Mouse (Mus musculus) limb, embryonic 10.5 days (tissue): Measurements from ENCODE around the gene Chd1. TPM values are rescaled to one million over a fixed set of nuclear protein-coding genes. Genes with fewer than 3 reads are reported as not detected.
A peak's percentile ranks its signal among the peaks of the same experiment; 100 is the strongest.

Experiments
- DNase-seq: peaks from one replicate; pipeline ENCODE4 v3.0.0-alpha.2; 2017; ENCODE audit warnings: low spot score
- H3K27ac ChIP-seq: fragments of 300-500 bp; sonication (generic); 2 replicates; pipeline ENCODE4 v1.5.1; 2016; ENCODE audit warnings: mild to moderate bottlenecking
- H3K27me3 ChIP-seq: fragments of 300-500 bp; sonication (generic); 2 replicates; pipeline ENCODE4 v1.6.1; 2016; ENCODE audit warnings: low read depth, mild to moderate bottlenecking; ENCODE audit not compliant: poor library complexity, severe bottlenecking
- H3K36me3 ChIP-seq: fragments of 300-500 bp; sonication (generic); 2 replicates; pipeline ENCODE4 v1.6.1; 2016; ENCODE audit warnings: mild to moderate bottlenecking, moderate library complexity
- H3K4me1 ChIP-seq: fragments of 300-500 bp; sonication (generic); 2 replicates; pipeline ENCODE4 v1.6.1; 2016
- H3K4me3 ChIP-seq: fragments of 300-500 bp; sonication (generic); 2 replicates; pipeline ENCODE4 v1.5.1; 2016; ENCODE audit warnings: mild to moderate bottlenecking, moderate library complexity
- H3K9me3 ChIP-seq: fragments of 300-500 bp; sonication (generic); replicated peaks from 2 replicates; pipeline ENCODE4 v1.6.1; 2016; ENCODE audit warnings: mild to moderate bottlenecking
- WGBS: fragments of 180-500 bp; shearing (Covaris S2); methylation state at CpG from one replicate; pipeline ENCODE4 v1.1.7; 2016; 5-methylcytosine and 5-hydroxymethylcytosine counted together
- polyA plus RNA-seq: library from polyadenylated mRNA; unstranded; fragments of >200 nt; fragmentation: Nextera tagmentation; extraction: Ambion mirVana; gene quantifications from 2 replicates; pipeline ENCODE4 v1.2.1, GENCODE M21; 2016

Gene Chd1
- polyA plus RNA-seq, 1 experiment from 2014 or later: 40.7 TPM

DNA sequence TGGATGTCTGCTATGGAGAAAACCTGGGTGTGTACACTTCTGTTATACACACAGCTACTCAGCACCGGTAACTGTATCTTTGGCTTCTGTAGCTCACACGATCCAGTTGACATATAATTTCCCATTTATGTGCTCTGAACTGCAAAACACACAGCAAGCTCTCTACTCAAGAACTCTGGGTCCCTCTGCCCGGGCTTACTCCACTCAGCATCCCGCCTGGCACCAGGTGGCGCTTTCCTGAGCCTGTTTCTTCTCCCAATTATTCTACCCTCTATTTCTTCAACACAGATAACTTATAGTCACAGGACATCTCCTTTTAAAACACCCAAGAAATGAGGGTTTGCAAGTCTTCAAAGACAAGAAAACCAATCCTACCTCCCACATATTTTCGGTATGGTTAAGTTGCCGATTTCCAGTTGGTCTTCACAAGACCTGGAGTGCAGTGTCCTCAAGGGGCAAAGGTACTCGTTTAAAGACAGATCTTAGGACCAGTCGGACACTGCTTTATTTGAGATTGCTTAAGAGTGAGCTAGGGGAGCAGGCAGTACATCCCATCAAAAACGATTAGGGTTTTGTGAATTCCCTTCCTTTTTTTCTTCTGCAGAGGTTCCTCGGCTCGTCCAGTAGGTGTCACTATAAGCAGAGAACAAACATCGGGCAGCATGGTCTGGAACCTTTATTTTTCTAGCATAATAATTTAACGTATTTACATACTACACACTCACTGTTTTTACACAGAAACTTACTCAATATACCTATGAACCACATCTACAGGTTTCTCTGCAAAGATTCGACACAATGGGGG lies 99.4 kb downstream of the Chd1 start:
- peaks cover 21% of the 10 kb centered on the region for H3K36me3 ChIP-seq
- no peak for DNase-seq
- H3K27ac ChIP-seq: no peak overlapping the region
- peaks cover 22% of the 10 kb centered on the region for H3K4me1 ChIP-seq
- no peaks in the 10 kb centered on the region for H3K27me3 ChIP-seq
- H3K4me3 ChIP-seq: no peak overlapping the region
- H3K9me3 ChIP-seq: no peaks in the 10 kb centered on the region
- WGBS: 52% methylated on average over 15 of the region's 15 CpGs

DNA sequence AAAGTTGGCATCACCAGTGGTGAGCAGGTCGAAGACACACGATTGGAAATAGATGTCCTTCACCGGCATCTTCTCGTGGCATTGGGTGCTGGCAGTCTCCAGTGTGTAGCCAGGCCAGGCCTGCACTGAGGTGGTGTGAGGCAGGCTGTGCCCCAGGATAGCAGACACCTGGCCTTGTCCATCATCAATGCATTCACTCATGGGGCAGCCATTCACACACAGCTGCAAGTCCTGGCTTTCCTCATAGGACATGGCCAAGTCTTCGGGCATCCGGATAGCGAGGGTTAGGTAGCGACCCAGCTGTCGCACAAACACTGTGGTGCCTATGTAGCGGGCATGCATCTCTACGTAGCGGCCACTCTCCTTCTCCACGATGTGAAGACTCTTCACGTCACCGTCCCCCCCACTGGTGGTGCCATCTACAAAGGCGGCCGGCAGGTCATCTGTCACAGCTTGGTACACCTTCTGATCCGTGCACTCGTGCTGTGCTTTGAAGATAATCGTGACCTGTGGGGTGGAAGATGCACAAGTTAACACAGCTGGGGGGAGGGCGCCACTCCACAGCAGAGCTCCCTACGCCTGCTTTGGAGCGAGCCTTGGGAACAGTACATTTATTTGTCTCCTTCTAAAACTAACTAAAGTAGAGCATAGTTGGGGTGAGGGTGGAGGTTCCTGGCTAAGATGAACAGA lies 102.7 kb downstream of the Chd1 start:
- Histone ChIP-seq H3K27ac (peak overlapping the region; percentile 81), H3K36me3 (peaks cover 22% of the 10 kb centered on the region), H3K27me3 (no peaks in the 10 kb centered on the region), H3K9me3 (no peaks in the 10 kb centered on the region), H3K4me3 (no peak overlapping the region), H3K4me1 (peaks cover 53% of the 10 kb centered on the region)
- 87% methylated on average over 23 of the region's 23 CpGs for WGBS
- no peak for DNase-seq

DNA sequence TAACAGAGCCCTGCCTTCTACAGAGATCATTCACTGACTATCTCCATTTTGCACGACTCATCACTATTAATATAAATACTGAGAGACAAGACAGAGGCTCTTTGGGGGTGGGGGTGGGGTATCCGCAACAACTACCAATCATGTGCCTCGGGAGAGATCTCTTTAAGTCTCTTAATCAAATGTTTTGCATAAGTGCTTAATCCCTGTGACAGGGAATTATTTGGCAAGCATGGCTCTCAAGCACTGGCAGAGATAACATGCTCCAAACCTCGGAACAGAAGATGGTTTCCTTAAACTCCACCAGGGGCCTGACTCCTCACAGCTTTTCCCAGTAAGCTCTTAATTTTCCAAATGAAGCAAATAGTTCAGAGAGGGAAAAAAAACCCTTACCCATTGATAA lies 103.2 kb downstream of the Chd1 start:
- no peak for DNase-seq
- H3K27ac ChIP-seq: peak overlapping the region; percentile 81
- no peaks in the 10 kb centered on the region for H3K27me3 ChIP-seq
- peak overlapping the region; percentile 21; the same call in 1 of the 2 replicates for H3K4me3 ChIP-seq
- no peaks in the 10 kb centered on the region for H3K9me3 ChIP-seq
- peaks cover 58% of the 10 kb centered on the region for H3K4me1 ChIP-seq
- peaks cover 26% of the 10 kb centered on the region for H3K36me3 ChIP-seq
- WGBS: 65% methylated on average over 4 of the region's 4 CpGs

DNA sequence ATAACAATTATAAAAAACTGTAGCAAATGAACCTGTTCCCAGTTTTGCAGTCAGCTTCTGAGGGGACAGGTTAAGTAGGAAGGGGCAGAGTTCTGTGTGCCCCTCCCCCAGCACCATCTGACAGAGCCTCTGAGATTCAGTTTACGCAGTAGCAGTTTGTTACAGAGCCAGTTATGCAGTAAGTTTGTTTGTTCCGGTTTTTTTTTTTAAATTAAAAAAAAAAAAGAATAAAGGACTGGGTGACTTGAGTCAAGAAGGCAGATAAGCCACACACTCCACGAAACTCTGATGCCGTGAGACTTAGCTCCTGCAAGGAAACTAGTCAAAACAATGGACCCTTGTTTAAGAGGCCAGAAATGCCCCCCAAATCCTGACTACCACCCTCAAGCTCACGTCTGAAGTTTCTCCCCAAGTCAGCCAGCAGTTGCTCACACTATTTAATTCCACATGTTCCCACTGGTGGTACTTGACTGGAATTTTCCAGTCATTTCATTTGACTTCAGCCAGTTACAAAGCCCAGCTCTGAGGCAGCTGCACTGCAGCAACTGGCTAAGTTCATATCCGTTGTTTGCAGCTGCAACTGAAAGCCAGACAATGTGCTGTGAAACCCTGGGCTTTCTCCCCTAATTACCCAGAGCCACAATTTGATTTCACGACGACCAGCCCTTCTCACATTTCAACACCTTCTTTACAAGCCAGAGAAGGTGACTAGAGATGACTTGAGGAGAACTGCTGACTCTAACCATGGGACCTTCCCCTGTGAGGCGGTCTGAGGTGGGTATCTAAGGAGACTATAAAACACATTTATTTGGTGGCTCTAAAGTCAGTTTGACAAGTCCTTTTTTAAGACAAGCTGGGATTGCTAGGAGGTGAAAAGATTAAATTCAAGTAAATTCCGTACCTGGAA lies 104.0 kb downstream of the Chd1 start:
- Histone ChIP-seq H3K36me3 (peaks cover 26% of the 10 kb centered on the region), H3K27ac (peak overlapping the region; percentile 81), H3K27me3 (no peaks in the 10 kb centered on the region), H3K4me3 (peak overlapping the region; percentile 21; the same call in 1 of the 2 replicates), H3K4me1 (peaks cover 65% of the 10 kb centered on the region), H3K9me3 (no peaks in the 10 kb centered on the region)
- DNase-seq: peak; percentile 70
- WGBS: 20% methylated on average over 10 of the region's 10 CpGs

DNA sequence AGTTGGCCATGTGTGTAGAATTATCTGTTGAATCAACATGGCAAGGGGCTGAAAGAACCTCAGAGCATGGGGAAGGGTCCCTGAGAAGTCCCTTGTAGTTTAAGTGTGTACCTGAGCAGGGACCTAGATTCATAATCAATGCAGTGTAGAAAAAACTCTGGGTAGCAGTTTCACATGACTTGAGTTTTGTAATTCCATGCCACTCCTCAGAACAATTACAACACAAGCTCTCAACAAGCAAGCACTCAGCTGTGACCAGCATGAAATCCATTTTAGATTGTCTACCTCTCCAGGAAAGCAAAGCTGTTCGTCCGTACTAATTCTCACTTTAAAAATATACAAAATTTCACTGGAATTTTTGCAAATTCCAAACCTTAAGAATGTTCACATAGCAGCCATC lies 105.2 kb downstream of the Chd1 start:
- no peak for DNase-seq
- peaks cover 32% of the 10 kb centered on the region for H3K36me3 ChIP-seq
- WGBS: 94% methylated on average over 2 of the region's 2 CpGs
- peak overlapping the region; percentile 81 for H3K27ac ChIP-seq
- H3K9me3 ChIP-seq: no peaks in the 10 kb centered on the region
- H3K4me1 ChIP-seq: peaks cover 77% of the 10 kb centered on the region
- no peaks in the 10 kb centered on the region for H3K27me3 ChIP-seq
- H3K4me3 ChIP-seq: no peak overlapping the region

DNA sequence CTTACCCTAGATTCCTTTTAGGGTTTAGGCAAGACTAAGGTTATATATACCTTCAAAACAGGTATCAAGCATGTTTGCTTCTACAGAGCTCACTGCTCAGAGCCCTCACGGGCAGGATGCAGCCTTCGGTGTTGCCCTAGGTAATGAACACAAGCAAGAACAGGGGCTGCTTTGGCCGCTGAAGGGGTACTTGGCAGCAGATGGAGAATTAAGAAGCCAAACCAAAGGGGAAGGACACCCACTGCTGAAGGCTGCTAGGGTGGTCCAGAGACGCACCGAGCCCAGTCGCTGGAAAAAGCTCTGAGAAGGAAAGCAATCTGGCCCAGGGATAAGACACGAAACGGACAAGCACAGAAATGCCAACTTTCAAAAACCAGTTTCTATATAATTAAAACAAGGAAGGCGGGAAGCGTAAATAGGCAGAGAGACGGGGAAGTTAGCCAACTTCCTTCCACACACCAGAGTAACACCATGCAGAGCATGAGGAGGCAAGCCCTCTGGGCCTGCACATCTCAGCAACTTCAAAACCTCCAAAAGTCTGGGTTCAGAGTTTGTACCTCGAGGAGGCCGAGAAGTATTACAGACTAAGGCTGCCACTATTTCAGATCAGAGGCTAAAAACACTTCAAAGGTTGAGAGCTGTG lies 107.5 kb downstream of the Chd1 start:
- WGBS: 77% methylated on average over 13 of the region's 13 CpGs
- Histone ChIP-seq H3K4me1 (peaks cover 79% of the 10 kb centered on the region), H3K9me3 (no peaks in the 10 kb centered on the region), H3K27ac (peak overlapping the region; percentile 37; the same call in 1 of the 2 replicates), H3K27me3 (no peaks in the 10 kb centered on the region), H3K36me3 (peaks cover 33% of the 10 kb centered on the region), H3K4me3 (no peak overlapping the region)
- DNase-seq: no peak

DNA sequence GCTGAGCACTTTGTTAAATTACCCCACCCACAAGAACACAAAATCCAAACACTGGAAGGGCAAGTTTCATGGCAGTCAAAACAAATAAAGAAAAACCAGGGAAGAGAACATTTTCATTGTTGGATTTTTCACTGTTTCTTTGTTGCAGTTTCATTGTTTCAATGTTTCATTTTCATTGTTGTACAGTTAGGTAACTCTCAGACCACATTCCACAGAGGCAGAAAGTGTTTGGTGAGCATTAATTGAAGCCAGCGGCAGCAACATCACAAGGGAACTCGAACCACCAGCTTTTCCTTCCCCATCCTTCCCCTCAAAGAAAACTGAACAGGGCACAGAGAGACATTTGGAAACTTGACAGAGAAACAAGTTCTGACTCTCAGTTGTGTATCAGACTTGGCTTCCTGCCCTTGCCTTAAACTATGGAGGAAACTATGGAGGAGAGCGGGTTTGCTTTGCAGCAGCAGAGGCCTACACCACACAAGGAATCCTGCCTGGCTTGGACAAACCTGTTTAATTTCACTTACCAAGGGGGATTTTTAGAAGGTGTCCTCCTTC lies 109.0 kb downstream of the Chd1 start:
- Histone ChIP-seq H3K36me3 (peaks cover 41% of the 10 kb centered on the region), H3K4me3 (no peak overlapping the region), H3K27ac (no peak overlapping the region; the same call in 1 of the 2 replicates), H3K27me3 (no peaks in the 10 kb centered on the region), H3K4me1 (peaks cover 67% of the 10 kb centered on the region), H3K9me3 (no peaks in the 10 kb centered on the region)
- 73% methylated on average over 3 of the region's 3 CpGs for WGBS
- DNase-seq: no peak

DNA sequence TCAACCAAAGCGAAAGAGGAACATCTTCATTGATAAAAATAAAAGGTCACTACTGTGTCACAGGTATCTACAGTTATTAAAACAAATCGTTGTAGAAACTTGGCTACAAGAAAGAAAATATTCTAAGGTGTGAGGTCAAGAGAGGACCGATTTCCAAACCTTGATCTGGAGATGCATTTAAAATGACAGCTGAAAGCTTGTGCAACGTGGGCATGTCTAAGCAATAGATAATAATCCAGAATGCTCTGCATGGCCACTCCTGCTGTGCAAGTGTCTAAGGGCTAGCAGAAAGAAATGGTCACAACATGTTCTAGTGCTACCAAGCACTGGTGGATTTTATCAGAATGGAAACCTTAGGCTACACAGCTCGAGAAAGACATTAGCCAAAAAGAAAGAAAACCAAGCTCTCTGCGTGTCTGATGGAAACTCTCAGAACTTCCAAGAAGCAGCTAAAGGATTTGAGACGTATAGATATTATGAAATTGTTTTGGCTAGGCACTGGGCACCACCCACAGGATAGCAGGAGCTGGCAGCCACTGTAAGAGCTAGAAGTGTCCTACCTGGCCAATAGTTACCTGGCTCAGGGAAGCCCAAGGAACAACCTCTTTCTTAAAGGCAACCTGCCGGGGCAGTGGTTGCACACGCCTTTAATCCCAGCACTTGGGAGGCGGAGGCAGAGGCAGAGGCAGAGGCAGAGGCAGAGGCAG lies 110.7 kb downstream of the Chd1 start:
- H3K4me1 ChIP-seq: peaks cover 64% of the 10 kb centered on the region
- peaks cover 55% of the 10 kb centered on the region for H3K36me3 ChIP-seq
- WGBS: 89% methylated on average over 10 of the region's 10 CpGs

DNA sequence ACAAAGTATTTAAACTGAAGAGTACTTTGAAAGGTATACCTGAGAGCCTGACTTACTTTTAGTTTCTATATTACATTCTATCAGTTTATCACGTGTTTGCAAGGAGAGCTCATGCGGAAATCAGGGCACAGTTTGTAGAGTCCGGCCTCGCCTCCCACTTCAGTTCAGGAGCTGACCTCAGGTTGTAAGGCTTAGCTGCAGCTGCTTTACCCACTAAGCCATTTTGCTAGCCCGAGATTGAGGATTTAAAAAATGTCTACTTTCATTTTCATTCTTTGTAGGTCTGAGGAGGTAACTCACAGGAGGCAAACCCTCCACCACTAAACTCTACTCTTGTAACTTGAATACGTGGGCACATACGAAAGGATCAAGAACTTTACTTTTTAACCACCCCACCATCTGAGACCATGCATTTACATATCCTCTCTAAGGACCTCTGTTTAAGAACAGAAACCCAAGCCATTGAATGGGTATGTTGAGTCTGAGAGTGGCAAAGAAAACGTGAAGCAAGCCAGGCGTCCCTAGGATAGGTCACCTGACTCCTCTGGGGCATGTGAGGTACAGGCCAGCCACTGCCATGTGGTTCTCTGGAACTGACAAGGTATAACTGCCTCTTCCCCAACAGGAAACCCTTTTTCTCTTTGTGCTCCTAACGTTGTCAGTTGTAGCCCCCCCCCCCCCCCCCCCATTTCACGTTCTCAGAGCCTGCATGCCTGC lies 111.8 kb downstream of the Chd1 start:
- no peaks in the 10 kb centered on the region for H3K27me3 ChIP-seq
- H3K4me3 ChIP-seq: no peak overlapping the region
- no peak overlapping the region for H3K27ac ChIP-seq
- no peak for DNase-seq
- peaks cover 61% of the 10 kb centered on the region for H3K36me3 ChIP-seq
- no peaks in the 10 kb centered on the region for H3K9me3 ChIP-seq
- H3K4me1 ChIP-seq: peaks cover 62% of the 10 kb centered on the region
- 90% methylated on average over 11 of the region's 11 CpGs for WGBS

More for the DNA sequence above, 110.7 kb downstream of the Chd1 start:
- H3K9me3 ChIP-seq: no peaks in the 10 kb centered on the region
- H3K27ac ChIP-seq: no peak overlapping the region
- no peak overlapping the region for H3K4me3 ChIP-seq
- H3K27me3 ChIP-seq: no peaks in the 10 kb centered on the region
- DNase-seq: no peak

DNA sequence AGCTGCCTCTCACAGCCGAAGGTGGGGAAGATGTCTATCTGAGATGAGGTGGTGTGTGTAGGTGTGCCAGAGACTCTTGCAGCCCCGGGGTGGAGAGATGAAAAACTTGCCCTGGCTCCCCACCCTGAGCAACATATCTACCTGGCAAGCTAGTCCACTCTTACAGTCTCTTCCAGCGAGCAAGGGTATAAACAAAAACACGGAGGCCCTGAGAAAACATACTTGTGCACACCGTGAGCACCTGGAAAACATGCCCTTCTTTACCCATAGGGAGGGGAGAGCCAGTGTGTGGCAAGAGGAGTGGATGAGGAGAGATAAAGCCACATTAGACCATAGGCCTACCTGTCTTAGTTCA lies 112.3 kb downstream of the Chd1 start:
- Histone ChIP-seq H3K4me3 (no peak overlapping the region), H3K27me3 (no peaks in the 10 kb centered on the region), H3K27ac (no peak overlapping the region), H3K9me3 (no peaks in the 10 kb centered on the region), H3K4me1 (peaks cover 58% of the 10 kb centered on the region), H3K36me3 (peaks cover 61% of the 10 kb centered on the region)
- 92% methylated on average over 5 of the region's 5 CpGs for WGBS
- no peak for DNase-seq

DNA sequence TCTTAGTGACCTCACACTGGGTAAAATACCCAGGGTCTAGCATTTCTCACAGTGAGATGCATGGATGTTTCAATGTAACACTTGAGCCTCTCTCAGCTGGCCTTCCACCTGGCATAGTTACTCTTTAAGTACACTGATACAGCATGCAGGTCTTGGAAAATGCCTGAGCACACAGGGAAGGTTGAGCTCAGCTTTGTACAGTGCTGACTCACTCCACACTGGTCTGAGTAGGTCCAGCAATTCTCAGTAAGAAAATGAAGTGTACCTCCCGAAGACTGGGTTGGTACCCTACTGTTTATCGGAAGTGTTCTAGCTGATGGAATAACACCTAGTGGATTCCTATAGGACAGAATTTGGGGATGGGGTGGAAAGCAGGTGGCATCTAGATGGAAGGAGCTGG lies 112.9 kb downstream of the Chd1 start:
- H3K4me1 ChIP-seq: peaks cover 57% of the 10 kb centered on the region
- 91% methylated on average over 2 of the region's 2 CpGs for WGBS
- H3K36me3 ChIP-seq: peaks cover 58% of the 10 kb centered on the region
- DNase-seq: no peak
- H3K27me3 ChIP-seq: no peaks in the 10 kb centered on the region
- H3K4me3 ChIP-seq: no peak overlapping the region
- no peaks in the 10 kb centered on the region for H3K9me3 ChIP-seq
- no peak overlapping the region for H3K27ac ChIP-seq
